Mouse (Mus musculus): Measurements from ENCODE around the gene Olfr39. TPM values are rescaled to one million over a fixed set of nuclear protein-coding genes. Genes with fewer than 3 reads are reported as not detected.
"Not testable (repeated sequence)": the region's sequence is repeated elsewhere in the genome, so short reads cannot be mapped to it uniquely, and the experiment has no call there.

Olfr39 gene
- not detected for total RNA-seq (2021)
- long read RNA-seq, experiment 1: 0 reads
- long read RNA-seq, experiment 2: 0 reads

DNA sequence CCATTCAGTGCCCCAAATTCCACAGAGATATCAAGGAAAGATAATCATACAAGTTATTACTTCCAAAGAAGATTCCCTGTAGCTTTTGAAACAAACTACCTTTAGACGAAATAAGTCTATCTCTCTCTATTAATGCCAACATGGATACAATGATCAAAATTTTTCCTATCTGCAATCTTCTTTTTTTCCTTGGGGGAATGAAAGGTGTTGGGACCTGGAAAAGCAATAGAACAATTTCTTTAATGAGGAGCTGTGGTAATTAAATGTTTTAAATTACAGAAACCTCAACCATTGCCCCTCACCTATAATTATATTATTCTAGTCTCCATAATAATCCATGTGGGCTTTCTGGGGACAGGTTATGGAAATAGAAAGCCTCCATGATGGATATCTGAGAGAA is at the start of gene Olfr39:
Gene Olfr39, plus strand, starts transcription at position 301 of the 400 bp plus-strand sequence.
- DNase-seq (ENCODE audit: low spot score in 2 of 2): no peak

DNA sequence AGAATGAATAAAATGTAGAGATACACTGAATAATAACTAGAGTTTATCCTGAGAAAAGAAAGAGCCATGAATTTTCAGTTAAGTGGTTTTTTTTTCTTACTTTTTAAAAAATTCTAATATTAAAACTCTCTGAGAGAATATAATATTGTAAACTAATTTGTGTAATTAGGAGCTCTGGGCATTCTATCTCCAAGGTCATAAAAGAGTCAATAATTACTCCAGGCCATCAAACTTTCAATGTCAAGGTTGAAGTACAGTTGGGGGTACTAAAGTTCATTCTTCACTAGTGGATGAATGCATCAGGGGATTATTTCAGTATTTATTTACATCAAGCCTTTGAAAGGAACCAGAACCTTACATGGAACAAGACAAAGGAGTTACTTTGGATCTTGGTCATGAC is 45.3 kb upstream of the Olfr39 start, which contains the start of gene Olfr872:
Gene Olfr872, plus strand, starts transcription at position 301 of the 400 bp plus-strand sequence.
- DNase-seq (ENCODE audit: low spot score in 2 of 2): no peak

DNA sequence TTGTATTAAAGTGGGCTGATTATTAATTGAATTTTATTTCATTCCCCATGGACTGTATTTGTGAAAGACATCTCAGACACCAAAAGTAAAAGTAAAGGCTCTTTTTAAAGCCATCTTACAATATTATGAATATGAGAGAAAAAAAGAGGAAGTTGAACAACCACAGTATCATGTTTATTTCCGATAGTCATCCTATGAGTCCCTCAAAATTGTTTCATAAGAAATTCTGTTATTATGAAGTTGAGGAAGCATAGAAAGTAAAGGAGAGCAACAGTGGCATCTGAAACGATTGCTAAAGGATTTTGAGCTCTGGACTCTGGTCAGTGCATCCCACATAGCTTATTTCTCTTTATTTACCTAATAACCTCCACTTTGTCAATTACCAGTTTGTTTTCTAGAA is 44.8 kb upstream of the Olfr39 start:
- DNase-seq (ENCODE audit: low spot score in 2 of 2): no peak

DNA sequence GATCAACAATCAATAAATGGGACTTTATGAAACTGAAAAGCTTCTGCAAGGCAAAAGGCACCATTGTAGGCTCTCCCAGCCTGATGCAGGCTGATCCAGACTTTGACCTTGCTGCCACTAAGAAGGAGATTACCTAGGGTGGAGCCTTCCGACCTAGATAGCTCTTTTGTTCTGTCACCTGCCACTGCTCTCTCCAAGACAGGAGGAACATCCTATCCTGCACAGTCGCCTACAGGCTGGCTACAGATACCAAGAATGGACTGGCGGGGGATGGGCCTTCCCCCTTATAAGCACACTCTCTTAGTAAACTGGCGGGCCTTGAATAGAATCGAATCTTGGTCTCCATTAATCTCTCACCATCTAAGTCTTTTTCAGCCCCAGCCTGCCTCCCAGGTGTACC is 13.4 kb downstream of the Olfr39 start:
- DNase-seq (ENCODE audit: low spot score in 2 of 2): not testable (repeated sequence)

DNA sequence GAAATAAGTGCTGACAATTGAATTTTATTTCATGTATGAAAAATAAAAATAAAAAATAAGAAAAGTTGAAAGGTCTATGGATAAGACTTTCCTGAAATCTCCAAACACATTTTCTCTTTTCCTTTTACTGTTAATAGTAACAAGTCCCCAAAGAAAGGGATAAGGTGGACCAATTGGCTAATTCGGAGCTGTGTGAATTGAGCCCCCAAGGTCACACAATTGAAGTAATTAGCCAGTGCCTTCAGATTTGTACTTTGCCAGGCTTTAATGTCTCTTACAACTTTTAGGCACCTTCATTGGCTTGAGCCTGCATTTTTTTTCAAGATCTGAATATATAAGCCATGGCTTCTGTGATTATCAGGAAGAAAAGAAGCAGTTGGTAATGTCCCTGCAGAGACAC is 16.1 kb downstream of the Olfr39 start, which contains the start of gene Olfr873:
Gene Olfr873, plus strand, starts transcription at position 301 of the 400 bp plus-strand sequence.
- no peak for DNase-seq (ENCODE audit: low spot score in 2 of 2)

DNA sequence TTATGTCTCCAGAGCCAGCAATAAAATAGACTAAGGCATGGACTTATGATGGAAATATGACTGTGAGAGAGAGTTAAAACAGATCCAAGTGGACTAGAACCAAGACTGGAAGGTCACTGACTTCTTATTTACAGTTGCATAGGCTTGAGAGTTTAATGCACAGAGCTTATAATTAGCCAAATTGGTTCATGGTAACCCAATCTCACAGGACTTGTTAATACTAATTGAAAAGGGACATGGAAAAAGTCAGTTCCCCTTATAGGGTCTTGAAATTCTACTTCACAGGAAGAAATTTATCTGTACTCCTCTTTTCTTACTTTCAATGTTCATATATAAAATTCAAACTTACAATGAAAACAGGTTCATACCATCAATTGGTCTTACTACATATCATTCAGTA is 53.8 kb downstream of the Olfr39 start, which contains the start of gene Olfr18:
Gene Olfr18, minus strand, starts transcription at position 101 of the 400 bp plus-strand sequence.
- DNase-seq (ENCODE audit: low spot score in 2 of 2): no peak

Other genes starting within 250 kb of the Olfr39 start
- gene Olfr867, start 224.8 kb upstream of the Olfr39 start, total RNA-seq (2021): not detected
- gene Olfr868, start 183.7 kb upstream of the Olfr39 start, total RNA-seq (2021): not detected
- gene Olfr869, start 153.3 kb upstream of the Olfr39 start, total RNA-seq (2021): not detected
- not detected for gene Olfr870, start 108.3 kb upstream of the Olfr39 start, total RNA-seq (2021)
- gene Olfr871, start 70.1 kb upstream of the Olfr39 start, total RNA-seq (2021): not detected
- not detected for gene Olfr872, start 45.2 kb upstream of the Olfr39 start, total RNA-seq (2021)
- not detected for gene Olfr873, start 16.2 kb downstream of the Olfr39 start, total RNA-seq (2021)
- under 1 TPM in 1 of 2 experiments, not detected in 1; 0.27 TPM for gene Olfr18, start 53.7 kb downstream of the Olfr39 start, total RNA-seq (2021)
- 10 to 100 TPM in 1 of 2 experiments, 1 to 10 TPM in 1; 9.5 to 14.1 TPM for gene Zfp560, start 102.8 kb downstream of the Olfr39 start, total RNA-seq (2021)
- 10 to 100 TPM; 19.5 to 23.2 TPM for gene Zfp26, start 177.8 kb downstream of the Olfr39 start, total RNA-seq (2021)
- 10 to 100 TPM; 15.9 to 19.6 TPM for gene Zfp426, start 210.4 kb downstream of the Olfr39 start, total RNA-seq (2021)
- 10 to 100 TPM; 50.7 to 54.5 TPM for gene Zfp266, start 239.1 kb downstream of the Olfr39 start, total RNA-seq (2021)